Mouse (Mus musculus) v-Abl transformed pro-B cells (cell line): ENCODE measurements around the gene 9130023H24Rik.

Experiments used
- in situ Hi-C, 2 experiments: fragments of 400-800 bp; cut with MboI; formaldehyde crosslinking; loops; one replicate each; pipeline ENCODE4 v1.15.1; 2025; ENCODE audit not compliant: unreplicated experiment in 2 of 2

The 9130023H24Rik gene

GRCm38 (mm10) chr7:128247443-128247842 lies 9.6 kb upstream of the 9130023H24Rik start:
- in situ Hi-C loops, result loop anchor here (5.0 to 10.0 kb wide), 2 partner anchors 100 to 457 kb away; no protein-coding TSS in a partner anchor

- in situ Hi-C loops, result loop anchor here (5.0 to 10.0 kb wide), 2 partner anchors 101 to 458 kb away; no protein-coding TSS in a partner anchor
These were observed 8.9 kb upstream of the 9130023H24Rik start, which contains the start of gene Tgfb1i1 for GRCm38 (mm10) chr7:128246496-128247391. Gene Tgfb1i1 (plus strand): TSS chr7:128246812.

- in situ Hi-C loops, result loop anchor here (5.0 to 10.0 kb wide), 2 partner anchors 102 to 459 kb away; no protein-coding TSS in a partner anchor
These were observed 7.7 kb upstream of the 9130023H24Rik start for GRCm38 (mm10) chr7:128245547-128245946.

- in situ Hi-C loops, result loop anchor here (5.0 to 10.0 kb wide), 3 partner anchors 103 to 460 kb away; no protein-coding TSS in a partner anchor
These were observed 6.7 kb upstream of the 9130023H24Rik start for GRCm38 (mm10) chr7:128244410-128245025.

GRCm38 (mm10) chr7:128243921-128244320 lies 6.1 kb upstream of the 9130023H24Rik start:
- in situ Hi-C loops, result loop anchor here (5.0 to 10.0 kb wide), 2 partner anchors 458 to 461 kb away; no protein-coding TSS in a partner anchor

GRCm38 (mm10) chr7:128242331-128242730 lies 4.5 kb upstream of the 9130023H24Rik start:
- in situ Hi-C loops, result loop anchor here (5.0 to 10.0 kb wide), 2 partner anchors 460 to 462 kb away; no protein-coding TSS in a partner anchor

- in situ Hi-C loops, result loop anchor here (5.0 to 10.0 kb wide), 2 partner anchors 462 to 465 kb away; no protein-coding TSS in a partner anchor
These were observed 2.4 kb upstream of the 9130023H24Rik start for GRCm38 (mm10) chr7:128240131-128240784.

GRCm38 (mm10) chr7:128238991-128239390 lies 1.2 kb upstream of the 9130023H24Rik start:
- in situ Hi-C loops, result loop anchor here (10.0 kb wide), 2 partner anchors 464 to 574 kb away; partner anchors contain the start of gene Setd1a (in 1 of the 2)

GRCm38 (mm10) chr7:128237593-128237926 lies 271 bp downstream of the 9130023H24Rik start:
- in situ Hi-C loops, result loop anchor here (10.0 kb wide), 2 partner anchors 463 to 573 kb away; partner anchors contain the start of gene Setd1a (in 1 of the 2)

GRCm38 (mm10) chr7:128236856-128237592 lies 807 bp downstream of the 9130023H24Rik start, which contains the start of gene Armc5:
Gene Armc5 (plus strand): TSS chr7:128237342.
- in situ Hi-C loops, result loop anchor here (10.0 kb wide), 2 partner anchors 462 to 572 kb away; partner anchors contain the start of gene Setd1a (in 1 of the 2)

- in situ Hi-C loops, result loop anchor here (10.0 kb wide), 2 partner anchors 462 to 572 kb away; partner anchors contain the start of gene Setd1a (in 1 of the 2)
These were observed 1.4 kb downstream of the 9130023H24Rik start for GRCm38 (mm10) chr7:128236426-128236825.

GRCm38 (mm10) chr7:128235481-128235880 lies 2.4 kb downstream of the 9130023H24Rik start:
- in situ Hi-C loops, result loop anchor here (10.0 kb wide), 2 partner anchors 461 to 571 kb away; partner anchors contain the start of gene Setd1a (in 1 of the 2)

- in situ Hi-C loops, result loop anchor here (10.0 kb wide), 2 partner anchors 460 to 570 kb away; partner anchors contain the start of gene Setd1a (in 1 of the 2)
These were observed 3.0 kb downstream of the 9130023H24Rik start for GRCm38 (mm10) chr7:128234796-128235195.

- in situ Hi-C loops, result loop anchor here (10.0 kb wide), 2 partner anchors 457 to 567 kb away; partner anchors contain the start of gene Setd1a (in 1 of the 2)
These were observed 6.1 kb downstream of the 9130023H24Rik start for GRCm38 (mm10) chr7:128231741-128232140.

- in situ Hi-C loops, result no loop called here
These were observed 16.9 kb downstream of the 9130023H24Rik start for GRCm38 (mm10) chr7:128220936-128221335.

GRCm38 (mm10) chr7:128219952-128220351 lies 17.9 kb downstream of the 9130023H24Rik start:
- in situ Hi-C loops, result no loop called here

- in situ Hi-C loops, result loop anchor here (5.0 to 10.0 kb wide), 5 partner anchors 48 to 228 kb away; partner anchors contain the start of gene Itgad (in 1 of the 2)
These were observed 28.0 kb downstream of the 9130023H24Rik start for GRCm38 (mm10) chr7:128209826-128210225.

- in situ Hi-C loops, result loop anchor here (5.0 to 10.0 kb wide), 5 partner anchors 46 to 226 kb away; partner anchors contain the start of gene Itgad (in 1 of the 2)
These were observed 29.6 kb downstream of the 9130023H24Rik start for GRCm38 (mm10) chr7:128208187-128208586.

- in situ Hi-C loops, result loop anchor here (5.0 to 10.0 kb wide), 5 partner anchors 44 to 224 kb away; partner anchors contain the start of gene Itgad (in 1 of the 2)
These were observed 31.7 kb downstream of the 9130023H24Rik start, which contains the start of gene Cox6a2 for GRCm38 (mm10) chr7:128206152-128206551. Gene Cox6a2 (minus strand): TSS chr7:128206387.
